Mouse (Mus musculus) MEL (cell line): ENCODE results near the gene Rnd2. TPM values are rescaled to one million over a fixed set of nuclear protein-coding genes. Genes with fewer than 3 reads are reported as not detected.

Experiments
- DNase-seq: peaks from one replicate; pipeline ENCODE4 v3.0.0; 2011; ENCODE audit warnings: low read depth, low spot score
- H3K27ac ChIP-seq: 2 replicates; pipeline ENCODE4 v1.5.1; 2012; ENCODE audit warnings: low read depth, mild to moderate bottlenecking, control low read depth, low read length, moderate library complexity; ENCODE audit not compliant: control insufficient read depth
- H3K27me3 ChIP-seq, 2 experiments: fragments of 150-350 bp in 1 of 2; sonication (generic) in 1 of 2; 2 replicates each; pipeline ENCODE4 v1.6.1; 2012; ENCODE audit warnings: low read length in 2 of 2, mild to moderate bottlenecking in 2 of 2, improper control_type of control experiment in 1 of 2, moderate library complexity in 1 of 2; ENCODE audit not compliant: insufficient read depth in 2 of 2, control insufficient read depth in 1 of 2
- H3K36me3 ChIP-seq, 2 experiments: 2 replicates each; pipeline ENCODE4 v1.6.1; 2012 to 2014; ENCODE audit warnings: low read length in 2 of 2, improper control_type of control experiment in 1 of 2, inconsistent platforms in 1 of 2, mild to moderate bottlenecking in 1 of 2; ENCODE audit not compliant: insufficient read depth in 2 of 2, control insufficient read depth in 1 of 2
- H3K4me1 ChIP-seq, 2 experiments: fragments of 150-350 bp in 1 of 2; sonication (generic) in 1 of 2; 2 replicates each; pipeline ENCODE4 v1.6.1; 2012; ENCODE audit warnings: low read length in 2 of 2, improper control_type of control experiment in 1 of 2, mild to moderate bottlenecking in 1 of 2; ENCODE audit not compliant: insufficient read depth in 2 of 2, control insufficient read depth in 1 of 2
- H3K4me3 ChIP-seq, 2 experiments: fragments of 150-350 bp in 1 of 2; sonication (generic) in 1 of 2; 2 replicates each; pipeline ENCODE4 v1.5.1; 2012; ENCODE audit warnings: low read depth in 2 of 2, low read length in 2 of 2, mild to moderate bottlenecking in 2 of 2, moderate library complexity in 2 of 2, control low read depth in 1 of 2, improper control_type of control experiment in 1 of 2; ENCODE audit not compliant: control insufficient read depth in 1 of 2, insufficient read depth in 1 of 2
- H3K79me2 ChIP-seq: 2 replicates; pipeline ENCODE4 v1.6.1; 2012; ENCODE audit warnings: mild to moderate bottlenecking, low read length, moderate library complexity; ENCODE audit not compliant: control insufficient read depth, poor library complexity, insufficient read depth
- H3K9ac ChIP-seq: 2 replicates; pipeline ENCODE4 v1.6.1; 2012; ENCODE audit warnings: low read depth, mild to moderate bottlenecking, control low read depth, low read length, moderate library complexity; ENCODE audit not compliant: control insufficient read depth, poor library complexity, severe bottlenecking
- H3K9me3 ChIP-seq: fragments of 150-350 bp; sonication (generic); replicated peaks from 2 replicates; pipeline ENCODE4 v1.6.1; 2012; ENCODE audit warnings: mild to moderate bottlenecking, low read length, improper control_type of control experiment, moderate library complexity; ENCODE audit not compliant: insufficient read depth
- BHLHE40 ChIP-seq: IDR thresholded peaks from 2 replicates; pipeline ENCODE4 v1.6.1; 2012; ENCODE audit warnings: low read depth, mild to moderate bottlenecking, inconsistent platforms, low read length, improper control_type of control experiment, borderline replicate concordance
- CHD2 ChIP-seq: IDR thresholded peaks from 2 replicates; pipeline ENCODE4 v1.6.1; 2011; ENCODE audit warnings: low read length, improper control_type of control experiment
- EP300 ChIP-seq, 2 experiments: IDR thresholded peaks; 2 replicates each; pipeline ENCODE4 v1.6.1; 2011; ENCODE audit warnings: improper control_type of control experiment in 2 of 2, low read length in 2 of 2, low read depth in 1 of 2, mild to moderate bottlenecking in 1 of 2
- GABPA ChIP-seq: IDR thresholded peaks from 2 replicates; pipeline ENCODE4 v1.6.1; 2012; ENCODE audit warnings: low read depth, mild to moderate bottlenecking, inconsistent platforms, low read length, improper control_type of control experiment, moderate library complexity
- HCFC1 ChIP-seq: IDR thresholded peaks from 2 replicates; pipeline ENCODE4 v1.6.1; 2012; ENCODE audit warnings: low read depth, mild to moderate bottlenecking, inconsistent platforms, low read length, improper control_type of control experiment, moderate library complexity
- KAT2A ChIP-seq: conservative IDR thresholded peaks from 2 replicates; pipeline ENCODE4 v1.6.1; 2012; ENCODE audit warnings: low read depth, low read length, improper control_type of control experiment, inconsistent platforms
- MXI1 ChIP-seq: IDR thresholded peaks from 2 replicates; pipeline ENCODE4 v1.6.1; 2011; ENCODE audit warnings: mild to moderate bottlenecking, low read depth, low read length, improper control_type of control experiment
- MYC ChIP-seq: IDR thresholded peaks from 2 replicates; pipeline ENCODE4 v1.6.1; 2011; ENCODE audit warnings: low read depth, mild to moderate bottlenecking, low read length, improper control_type of control experiment, moderate library complexity
- NELFE ChIP-seq: IDR thresholded peaks from 2 replicates; pipeline ENCODE4 v1.6.1; 2011; ENCODE audit warnings: low read depth, low read length, improper control_type of control experiment
- NRF1 ChIP-seq: IDR thresholded peaks from 2 replicates; pipeline ENCODE4 v1.6.1; 2014; ENCODE audit warnings: low read depth, mild to moderate bottlenecking, inconsistent platforms, low read length, improper control_type of control experiment, moderate library complexity; ENCODE audit not compliant: poor library complexity, insufficient read depth, severe bottlenecking
- POLR2A ChIP-seq, 2 experiments: IDR thresholded peaks; 2 replicates each; pipeline ENCODE4 v1.6.1; 2011 to 2012; ENCODE audit warnings: low read length in 2 of 2, mild to moderate bottlenecking in 2 of 2, control low read depth in 1 of 2, improper control_type of control experiment in 1 of 2, low read depth in 1 of 2, moderate library complexity in 1 of 2; ENCODE audit not compliant: control insufficient read depth in 1 of 2, insufficient read depth in 1 of 2, poor library complexity in 1 of 2
- RCOR1 ChIP-seq: IDR thresholded peaks from 2 replicates; pipeline ENCODE4 v1.6.1; 2012; ENCODE audit warnings: low read depth, mild to moderate bottlenecking, inconsistent platforms, low read length, improper control_type of control experiment
- SMC3 ChIP-seq: IDR thresholded peaks from 2 replicates; pipeline ENCODE4 v1.6.1; 2011; ENCODE audit warnings: low read depth, low read length, improper control_type of control experiment
- TAL1 ChIP-seq: IDR thresholded peaks from 2 replicates; pipeline ENCODE4 v1.6.1; 2012; ENCODE audit warnings: mild to moderate bottlenecking, inconsistent platforms, low read length, moderate library complexity, mixed read lengths
- TBP ChIP-seq: IDR thresholded peaks from 2 replicates; pipeline ENCODE4 v1.8.0; 2011; ENCODE audit warnings: low read depth, low read length, improper control_type of control experiment
- USF2 ChIP-seq, 2 experiments: IDR thresholded peaks; 2 replicates each; pipeline ENCODE4 v1.6.1; 2011 to 2012; ENCODE audit warnings: improper control_type of control experiment in 2 of 2, low read length in 2 of 2, borderline replicate concordance in 1 of 2, inconsistent platforms in 1 of 2, low read depth in 1 of 2, mild to moderate bottlenecking in 1 of 2; ENCODE audit not compliant: insufficient read depth in 1 of 2
- ZC3H11A ChIP-seq: IDR thresholded peaks from 2 replicates; pipeline ENCODE4 v1.6.1; 2012; ENCODE audit warnings: low read depth, mild to moderate bottlenecking, inconsistent platforms, low read length, improper control_type of control experiment
- ZKSCAN1 ChIP-seq: IDR thresholded peaks from 2 replicates; pipeline ENCODE4 v1.6.1; 2012; ENCODE audit warnings: low read depth, mild to moderate bottlenecking, inconsistent platforms, low read length, improper control_type of control experiment, moderate library complexity
- ZMIZ1 ChIP-seq: IDR thresholded peaks from 2 replicates; pipeline ENCODE4 v1.6.1; 2012; ENCODE audit warnings: low read depth, mild to moderate bottlenecking, inconsistent platforms, low read length, improper control_type of control experiment, moderate library complexity
- ZNF384 ChIP-seq: IDR thresholded peaks from 2 replicates; pipeline ENCODE4 v1.6.1; 2012; ENCODE audit warnings: low read depth, mild to moderate bottlenecking, inconsistent platforms, low read length, improper control_type of control experiment
- polyA plus RNA-seq, 2 experiments: library from polyadenylated mRNA; stranded (reverse) in 1 of 2; unstranded in 1 of 2; fragments of >175 nt in 1 of 2; fragments of >200 nt in 1 of 2; gene quantifications; 2 replicates each; pipeline versions ENCODE4 v1.2.1 to v1.2.4; 2012; ENCODE audit warnings: low replicate concordance in 2 of 2, low read depth in 1 of 2; ENCODE audit not compliant: insufficient read length in 2 of 2, insufficient read depth in 1 of 2, missing spikeins in 1 of 2
- total RNA-seq: library from RNA; depleted of rRNA; stranded (reverse); fragments of 300-350 nt; gene quantifications from 2 replicates; pipeline ENCODE4 v1.2.3, GENCODE M21; 2012

Rnd2 gene
- total and polyA plus RNA-seq, 3 experiments, result 4.2 to 18.6 TPM; not detected in 1

DNA sequence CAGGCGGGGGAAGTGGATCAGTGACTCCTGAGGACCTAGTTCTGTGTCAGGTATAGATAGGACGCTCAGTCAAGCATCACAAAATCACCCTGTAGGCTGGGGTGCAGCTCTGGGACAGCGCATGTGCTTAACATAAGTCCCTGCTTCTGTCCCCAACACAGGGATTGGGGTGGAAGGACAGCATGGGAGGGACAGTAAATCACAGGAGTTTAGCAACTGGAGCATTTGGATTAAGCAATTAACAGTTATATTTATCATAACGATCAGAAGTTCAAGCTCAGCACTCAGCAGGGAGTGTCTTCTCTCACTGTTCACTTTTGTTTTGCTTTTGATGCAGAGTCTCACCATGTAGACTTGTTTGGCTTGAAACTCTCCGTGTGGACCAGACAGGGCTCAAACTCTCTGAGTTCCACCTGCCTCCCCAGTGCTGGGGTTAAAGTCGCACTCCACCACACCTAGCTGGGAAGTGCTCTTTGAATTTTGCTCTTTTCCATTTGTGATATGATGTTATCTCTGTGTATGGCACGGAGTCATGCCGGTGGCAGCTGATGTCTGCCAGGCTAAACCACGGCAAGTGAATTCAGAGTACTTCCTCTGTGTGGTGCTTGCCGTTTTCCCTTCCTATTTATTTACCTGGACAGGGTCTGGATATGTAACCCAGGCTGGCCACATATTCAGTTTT is 12.6 kb upstream of the Rnd2 start (continued):
- no peak for TF ChIP-seq ZC3H11A
- TF ChIP-seq RCOR1, result no peak
- no peak; the same call in 1 of the 2 replicates for TF ChIP-seq NRF1

DNA sequence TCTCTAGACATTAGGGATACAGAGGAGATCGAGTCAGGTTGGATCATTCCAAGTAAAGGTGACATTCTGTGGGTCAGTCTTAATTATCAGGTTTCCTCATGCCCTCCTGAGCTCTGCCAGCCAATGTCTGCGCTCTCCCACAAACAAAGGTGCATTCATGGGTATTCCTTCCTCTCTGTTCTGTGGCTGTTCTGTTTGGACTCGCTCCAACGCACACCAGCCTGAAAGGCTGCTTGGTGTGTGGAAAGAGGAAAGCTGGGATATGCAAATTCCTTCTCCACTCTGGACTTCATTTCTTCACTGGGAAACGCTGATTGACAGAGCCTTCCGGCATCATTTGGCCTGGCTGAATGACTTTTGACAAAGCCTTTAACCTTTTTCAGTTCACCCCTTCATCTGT is 10.1 kb upstream of the Rnd2 start:
- Histone ChIP-seq H3K4me1 (peaks cover 15 to 25% of the 10 kb centered on the region in 2 experiments), H3K4me3 (no peak overlapping the region), H3K9me3 (no peaks in the 10 kb centered on the region), H3K9ac (no peak overlapping the region), H3K36me3 (peaks cover 2 to 24% of the 10 kb centered on the region in 2 experiments; a peak in 3 of 4 replicates), H3K79me2 (no peaks in the 10 kb centered on the region; the same call in 1 of the 2 replicates), H3K27me3 (no peaks in the 10 kb centered on the region), H3K27ac (no peak overlapping the region)
- TF ChIP-seq POLR2A (IDR thresholded peaks at IDR 0.05; ENCODE audit: control insufficient read depth in 1 of 2, insufficient read depth in 1 of 2, low read depth in 1 of 2, low read length in 2 of 2, poor library complexity in 1 of 2) (no peak), KAT2A (no peak), ZKSCAN1 (no peak), CHD2 (no peak), NELFE (no peak), RCOR1 (no peak), USF2 (IDR thresholded peaks at IDR 0.05; ENCODE audit: borderline replicate concordance in 1 of 2, insufficient read depth in 1 of 2, low read depth in 1 of 2, low read length in 2 of 2) (no peak)
- DNase-seq, result no peak

DNA sequence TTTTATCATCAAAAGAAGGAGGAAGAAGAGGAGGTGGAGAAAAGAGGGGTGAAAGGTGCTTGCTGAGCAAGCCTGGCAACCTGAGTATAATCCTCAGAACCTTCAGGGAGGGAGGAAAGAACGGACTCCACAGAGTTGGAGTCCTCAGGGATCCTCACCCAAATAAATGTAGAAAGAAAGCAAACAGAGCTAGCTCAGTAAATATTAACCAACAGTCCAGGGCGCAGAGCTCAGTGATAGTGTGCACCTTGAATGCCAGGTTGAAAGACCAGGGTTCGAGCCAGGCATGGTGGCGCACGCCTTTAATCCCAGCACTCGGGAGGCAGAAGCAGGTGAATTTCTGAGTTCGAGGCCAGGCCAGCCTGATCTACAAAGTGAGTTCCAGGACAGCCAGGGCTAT is 9.2 kb upstream of the Rnd2 start:
- Histone ChIP-seq H3K79me2 (no peaks in the 10 kb centered on the region), H3K4me1 (peaks cover 12 to 20% of the 10 kb centered on the region in 2 experiments)

More for the DNA sequence above, 9.2 kb upstream of the Rnd2 start:
- Histone ChIP-seq H3K27ac (no peak overlapping the region), H3K36me3 (peaks cover 2 to 20% of the 10 kb centered on the region in 2 experiments; a peak in 3 of 4 replicates), H3K27me3 (no peaks in the 10 kb centered on the region), H3K4me3 (no peak overlapping the region), H3K9ac (no peak overlapping the region), H3K9me3 (no peaks in the 10 kb centered on the region)
- DNase-seq, result no peak
- TF ChIP-seq TBP (no peak), GABPA (no peak), MYC (no peak), SMC3 (no peak), MXI1 (no peak), TAL1 (no peak), ZMIZ1 (no peak), EP300 (IDR thresholded peaks at IDR 0.05; ENCODE audit: low read depth in 1 of 2, low read length in 2 of 2) (no peak), BHLHE40 (no peak), HCFC1 (no peak), ZNF384 (no peak), CHD2 (no peak)
